Mouse (Mus musculus) testis, adult 2 months (tissue): ENCODE measurements around the gene Ercc1. TPM values are rescaled to one million over a fixed set of nuclear protein-coding genes. Genes with fewer than 3 reads are reported as not detected.

Experiments
- H3K27ac ChIP-seq: fragments of 200-500 bp; 2 replicates; pipeline ENCODE4 v1.5.1; 2012; ENCODE audit warnings: low read depth, low read length; ENCODE audit not compliant: control insufficient read depth, insufficient read depth
- H3K27me3 ChIP-seq: fragments of 200-500 bp; 2 replicates; pipeline ENCODE4 v1.6.1; 2012; ENCODE audit warnings: mild to moderate bottlenecking, low read length, moderate library complexity; ENCODE audit not compliant: control insufficient read depth, insufficient read depth
- H3K36me3 ChIP-seq: fragments of 200-500 bp; 2 replicates; pipeline ENCODE4 v1.6.1; 2012; ENCODE audit warnings: mild to moderate bottlenecking, low read length; ENCODE audit not compliant: control insufficient read depth, insufficient read depth
- H3K4me1 ChIP-seq: fragments of 200-500 bp; 2 replicates; pipeline ENCODE4 v1.6.1; 2012; ENCODE audit warnings: low read length; ENCODE audit not compliant: control insufficient read depth, insufficient read depth
- H3K4me3 ChIP-seq: fragments of 200-500 bp; 2 replicates; pipeline ENCODE4 v1.5.1; 2012; ENCODE audit warnings: low read depth, mild to moderate bottlenecking, low read length, moderate library complexity, mixed read lengths; ENCODE audit not compliant: control insufficient read depth
- CTCF ChIP-seq: fragments of 200-500 bp; IDR thresholded peaks from 2 replicates; pipeline ENCODE4 v1.5.1; 2012; ENCODE audit warnings: low read depth, mild to moderate bottlenecking, inconsistent platforms, low read length, moderate library complexity; ENCODE audit not compliant: control insufficient read depth, insufficient read depth, insufficient replicate concordance
- POLR2A ChIP-seq: fragments of 200-500 bp; IDR thresholded peaks from 2 replicates; pipeline ENCODE4 v1.6.1; 2012; ENCODE audit warnings: low read depth, mild to moderate bottlenecking, inconsistent platforms, low read length, moderate library complexity; ENCODE audit not compliant: control insufficient read depth
- polyA plus RNA-seq: library from polyadenylated mRNA; depleted of rRNA; stranded (reverse); fragments of >200 nt; gene quantifications from 2 replicates; pipeline ENCODE4 v1.2.3, GENCODE M21; 2012

Gene Ercc1
- polyA plus RNA-seq, 1 experiment: 50.1 TPM

DNA sequence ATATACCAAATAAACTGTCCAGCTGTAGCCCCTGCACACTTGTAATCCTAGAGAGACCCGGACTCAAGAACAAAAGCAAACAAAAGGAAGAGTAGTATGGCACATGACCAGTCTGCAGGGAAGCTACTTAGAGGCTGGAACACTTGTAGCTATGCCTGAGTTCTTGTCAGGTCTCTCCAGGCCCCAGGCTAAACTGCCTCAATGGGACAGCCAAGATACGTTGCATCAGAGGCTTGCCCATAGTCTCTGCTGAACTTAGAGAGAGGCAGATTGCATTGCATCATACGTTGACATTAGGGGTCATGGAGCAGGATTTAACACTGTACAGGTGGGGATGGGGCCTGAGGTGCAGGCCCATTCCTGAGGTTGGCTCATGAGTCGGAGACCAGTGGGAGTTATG lies 31.4 kb downstream of the Ercc1 start:
- Histone ChIP-seq H3K4me3 (no peak overlapping the region), H3K27me3 (no peaks in the 10 kb centered on the region), H3K27ac (no peak overlapping the region), H3K4me1 (peaks cover 6% of the 10 kb centered on the region), H3K36me3 (no peaks in the 10 kb centered on the region; the same call in 1 of the 2 replicates)
- no peak for TF ChIP-seq CTCF
- TF ChIP-seq POLR2A: no peak

DNA sequence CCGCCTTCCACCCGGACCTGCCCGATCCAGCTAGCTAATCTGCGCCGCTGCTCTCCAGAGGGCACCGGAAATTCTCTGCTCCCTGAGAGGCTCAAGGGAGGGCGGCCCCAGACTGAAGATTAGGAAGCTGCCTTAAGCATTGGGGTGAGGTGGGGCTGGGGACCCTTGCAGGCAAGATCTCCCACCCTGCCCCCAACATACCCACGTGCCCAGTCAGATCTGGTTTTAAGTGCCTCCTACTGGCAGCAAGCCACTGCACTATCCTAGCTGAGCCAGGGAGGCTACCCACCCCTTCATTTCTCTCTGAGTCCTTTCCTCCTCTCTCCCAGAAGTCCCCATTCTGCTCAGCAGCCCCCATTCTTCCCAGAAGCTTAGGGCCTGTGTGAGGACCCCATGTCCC lies 33.5 kb downstream of the Ercc1 start:
- peaks cover 5% of the 10 kb centered on the region for H3K4me1 ChIP-seq
- no peak overlapping the region for H3K27ac ChIP-seq
- TF ChIP-seq POLR2A: no peak
- TF ChIP-seq CTCF: no peak
- no peaks in the 10 kb centered on the region; the same call in 1 of the 2 replicates for H3K36me3 ChIP-seq
- no peaks in the 10 kb centered on the region for H3K27me3 ChIP-seq
- no peak overlapping the region for H3K4me3 ChIP-seq

DNA sequence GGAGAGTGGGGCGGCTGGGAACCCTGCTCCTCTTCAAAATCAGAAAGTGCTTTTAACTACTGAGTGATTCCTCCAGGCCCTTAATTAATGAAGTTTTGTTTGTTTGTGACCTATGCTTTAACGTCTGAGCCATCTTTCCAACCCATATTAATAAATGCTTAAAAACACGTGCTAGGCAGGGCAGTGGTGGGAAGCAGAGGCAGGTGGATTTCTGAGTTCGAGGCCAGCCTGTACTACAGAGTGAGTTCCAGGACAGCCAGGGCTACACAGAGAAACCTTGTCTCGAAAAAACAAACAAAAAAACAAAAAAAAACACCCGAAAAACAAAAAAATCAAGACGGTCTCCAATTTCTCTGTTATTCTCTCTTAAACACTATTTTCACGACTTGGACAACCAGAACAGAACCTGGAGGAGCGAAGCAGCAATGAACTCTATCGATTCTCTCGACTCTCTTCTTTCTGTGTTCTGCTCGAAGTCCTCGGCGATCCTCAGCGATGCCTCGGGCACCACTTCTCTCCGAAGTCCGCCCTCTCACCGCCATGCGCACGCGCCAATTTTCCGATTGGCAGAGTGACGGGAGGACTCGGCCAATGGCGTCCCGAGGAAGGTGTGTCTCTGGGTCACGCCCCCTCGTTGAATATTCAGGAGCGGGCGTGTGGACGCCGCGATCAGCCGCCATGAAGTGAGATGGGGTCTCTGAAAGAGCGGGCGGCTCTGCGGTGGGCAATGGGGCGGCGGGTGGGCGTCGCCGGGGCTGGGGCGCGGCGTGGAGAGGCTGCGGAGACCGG lies 37.0 kb downstream of the Ercc1 start, which contains the start of gene Ercc2:
Gene Ercc2 (plus strand): TSS at position 634 of the 789 bp plus-strand sequence.
- Histone ChIP-seq H3K4me1 (peaks cover 3% of the 10 kb centered on the region), H3K27ac (peak within 1 kb of the TSS; percentile 81)
- TF ChIP-seq CTCF (no peak), POLR2A (peak; percentile 75)

DNA sequence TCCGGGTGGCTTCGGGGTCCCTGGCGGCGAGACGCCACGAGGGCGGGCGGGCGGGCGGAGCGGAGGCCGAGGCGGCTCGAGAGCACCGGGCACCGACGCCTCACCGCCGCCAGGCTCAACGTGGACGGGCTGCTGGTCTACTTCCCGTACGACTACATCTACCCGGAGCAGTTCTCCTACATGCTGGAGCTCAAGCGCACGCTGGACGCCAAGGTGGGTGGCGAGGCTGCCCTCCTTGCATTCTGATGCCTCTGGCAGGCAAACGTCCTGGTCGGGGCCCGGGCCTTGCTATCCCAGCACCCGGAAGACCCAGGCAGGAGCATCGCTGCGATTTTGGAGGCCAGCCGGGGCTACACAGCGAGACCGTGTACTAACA lies 37.6 kb downstream of the Ercc1 start:
- Histone ChIP-seq H3K36me3 (peaks cover 2% of the 10 kb centered on the region), H3K4me3 (peak overlapping the region; percentile 96), H3K27me3 (no peaks in the 10 kb centered on the region), H3K4me1 (peaks cover 3% of the 10 kb centered on the region), H3K27ac (peak overlapping the region; percentile 81)
- TF ChIP-seq POLR2A (no peak), CTCF (peak; percentile 15; the same call in 1 of the 2 replicates)

More for the DNA sequence above, 37.0 kb downstream of the Ercc1 start, which contains the start of gene Ercc2:
- no peaks in the 10 kb centered on the region for H3K27me3 ChIP-seq
- H3K4me3 ChIP-seq: peak within 1 kb of the TSS; percentile 96
- H3K36me3 ChIP-seq: peaks cover 2% of the 10 kb centered on the region

DNA sequence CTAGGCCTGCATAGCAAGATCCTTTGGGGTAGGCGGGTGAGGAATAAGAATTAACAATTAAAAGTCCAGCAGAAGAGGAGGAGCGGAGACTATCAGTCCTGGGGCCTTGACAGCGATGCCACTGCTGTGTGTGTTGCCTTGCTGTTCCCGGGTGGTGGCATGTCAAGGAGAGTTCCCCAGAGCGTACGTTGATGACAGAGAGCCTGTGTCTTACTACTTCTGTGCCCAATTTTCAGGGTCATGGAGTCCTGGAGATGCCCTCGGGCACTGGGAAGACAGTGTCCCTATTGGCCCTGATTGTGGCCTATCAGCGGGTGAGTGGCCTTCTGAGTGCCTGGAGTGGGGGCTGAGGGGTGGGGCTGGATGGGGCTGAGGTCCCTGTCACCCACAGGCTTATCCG lies 39.1 kb downstream of the Ercc1 start:
- no peaks in the 10 kb centered on the region for H3K27me3 ChIP-seq
- H3K27ac ChIP-seq: no peak overlapping the region
- H3K4me3 ChIP-seq: no peak overlapping the region
- H3K4me1 ChIP-seq: peaks cover 3% of the 10 kb centered on the region
- TF ChIP-seq CTCF: no peak
- TF ChIP-seq POLR2A: no peak; the same call in 1 of the 2 replicates
- peaks cover 2% of the 10 kb centered on the region for H3K36me3 ChIP-seq

DNA sequence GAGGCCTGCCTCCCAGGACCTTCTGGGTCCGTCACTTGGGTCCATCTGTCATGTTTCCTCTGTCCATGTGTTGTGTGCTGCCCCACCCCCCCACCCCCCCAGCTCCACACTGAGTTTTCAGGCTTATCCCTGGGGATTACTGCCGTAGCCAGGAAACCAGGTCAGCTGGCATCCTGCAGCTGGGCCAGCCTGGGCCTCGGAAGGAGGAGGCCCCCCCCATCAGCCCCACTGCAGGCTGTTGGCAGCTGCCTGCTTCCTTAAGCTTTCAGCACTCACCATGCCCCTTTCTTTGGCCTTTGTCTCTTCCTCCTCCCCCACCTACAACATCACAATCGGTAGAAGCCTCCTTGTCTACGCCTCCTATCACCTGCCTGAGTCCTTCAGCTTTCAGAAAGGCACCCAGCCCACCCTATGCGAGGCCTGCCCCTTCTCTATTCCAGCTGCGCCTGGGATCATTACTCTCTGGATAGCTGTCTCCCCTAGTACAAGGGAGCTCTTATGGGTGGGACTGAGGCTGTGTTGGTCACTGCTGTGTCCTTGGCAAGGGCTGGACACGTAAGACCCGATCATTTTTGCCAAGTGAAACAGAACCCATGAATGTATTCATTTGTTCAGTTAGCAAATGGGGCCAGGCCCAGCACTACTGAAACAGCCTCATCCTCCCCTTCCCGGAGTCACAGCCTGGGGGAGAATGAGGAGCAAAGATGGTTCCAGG lies 44.3 kb downstream of the Ercc1 start:
- H3K27me3 ChIP-seq: no peaks in the 10 kb centered on the region
- H3K4me3 ChIP-seq: no peak overlapping the region
- H3K27ac ChIP-seq: no peak overlapping the region
- no peaks in the 10 kb centered on the region for H3K4me1 ChIP-seq
- H3K36me3 ChIP-seq: peaks cover 5% of the 10 kb centered on the region
- no peak for TF ChIP-seq POLR2A
- TF ChIP-seq CTCF: no peak

DNA sequence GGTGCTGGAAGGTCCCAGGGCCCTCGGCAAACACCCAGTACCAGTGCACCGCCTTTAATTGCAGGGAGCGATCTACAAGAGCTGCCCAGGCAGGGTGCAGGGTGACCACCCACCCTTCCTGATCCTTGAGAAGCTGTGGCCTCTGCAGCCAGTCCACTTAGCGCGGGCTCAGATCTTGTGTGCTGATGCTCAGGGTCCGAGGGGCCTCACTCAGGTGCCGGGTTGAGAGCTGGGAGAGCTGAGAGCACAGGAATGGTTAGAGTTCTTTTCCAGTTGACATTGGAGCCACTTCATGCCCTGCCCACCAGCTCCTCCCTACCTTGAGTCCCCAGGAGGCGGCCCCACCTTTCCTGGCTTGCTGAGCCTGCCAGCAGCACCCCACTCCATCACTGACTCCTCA lies 49.9 kb downstream of the Ercc1 start:
- H3K4me3 ChIP-seq: no peak overlapping the region
- peaks cover 5% of the 10 kb centered on the region for H3K4me1 ChIP-seq
- TF ChIP-seq POLR2A: no peak
- TF ChIP-seq CTCF: no peak
- H3K27ac ChIP-seq: no peak overlapping the region
- H3K36me3 ChIP-seq: peaks cover 4% of the 10 kb centered on the region; the same call in 1 of the 2 replicates
- no peaks in the 10 kb centered on the region for H3K27me3 ChIP-seq
